Mouse (Mus musculus) kidney, embryonic 14.5 days (tissue): ENCODE data around the gene Canx. TPM values are rescaled to one million over a fixed set of nuclear protein-coding genes. Genes with fewer than 3 reads are reported as not detected.

Source experiments
- ATAC-seq: fragments of 200-750 bp; cut with Nextera tagmentation; 2 replicates; pipeline ENCODE4 v1.8.0; 2017; ENCODE audit warnings: moderate number of reproducible peaks, mild to moderate bottlenecking, moderate TSS enrichment, moderate library complexity; ENCODE audit not compliant: low FRiP score, low TSS enrichment
- H3K27ac ChIP-seq: fragments of 300-500 bp; sonication (generic); 2 replicates; pipeline ENCODE4 v1.5.1; 2014; ENCODE audit warnings: low read depth, mild to moderate bottlenecking, low read length, moderate library complexity, mixed read lengths
- H3K27me3 ChIP-seq: fragments of 300-500 bp; sonication (generic); 2 replicates; pipeline ENCODE4 v1.6.1; 2014; ENCODE audit warnings: mild to moderate bottlenecking, low read length; ENCODE audit not compliant: control insufficient read depth, insufficient read depth
- H3K36me3 ChIP-seq: fragments of 300-500 bp; sonication (generic); 2 replicates; pipeline ENCODE4 v1.6.1; 2014; ENCODE audit warnings: low read length, mixed read lengths; ENCODE audit not compliant: control insufficient read depth, insufficient read depth
- H3K4me1 ChIP-seq: fragments of 300-500 bp; sonication (generic); 2 replicates; pipeline ENCODE4 v1.6.1; 2014; ENCODE audit warnings: low read length, mixed read lengths; ENCODE audit not compliant: control insufficient read depth, insufficient read depth
- H3K4me2 ChIP-seq: fragments of 300-500 bp; sonication (generic); replicated peaks from 2 replicates; pipeline ENCODE4 v1.6.1; 2014; ENCODE audit warnings: low read depth, mild to moderate bottlenecking, low read length
- H3K4me3 ChIP-seq: fragments of 300-500 bp; sonication (generic); 2 replicates; pipeline ENCODE4 v1.5.1; 2014; ENCODE audit warnings: mild to moderate bottlenecking, low read length
- H3K9ac ChIP-seq: fragments of 300-500 bp; sonication (generic); 2 replicates; pipeline ENCODE4 v1.6.1; 2014; ENCODE audit warnings: low read depth, mild to moderate bottlenecking, low read length, moderate library complexity
- H3K9me3 ChIP-seq: fragments of 300-500 bp; sonication (generic); 2 replicates; pipeline ENCODE4 v1.6.1; 2016; ENCODE audit warnings: low read length; ENCODE audit not compliant: control insufficient read depth
- WGBS: fragments of 180-500 bp; shearing (Covaris S2); extraction: QIAGEN DNeasy Blood & Tissue Kit; methylation state at CpG from one replicate; pipeline ENCODE4 v1.1.7; 2014; 5-methylcytosine and 5-hydroxymethylcytosine counted together
- polyA plus RNA-seq: library from polyadenylated mRNA; unstranded; fragments of >200 nt; fragmentation: Nextera tagmentation; extraction: Ambion mirVana; gene quantifications from 2 replicates; pipeline ENCODE4 v1.2.1, GENCODE M21; 2014

The Canx gene
- polyA plus RNA-seq, 1 experiment from 2014 or later: 277 TPM

DNA sequence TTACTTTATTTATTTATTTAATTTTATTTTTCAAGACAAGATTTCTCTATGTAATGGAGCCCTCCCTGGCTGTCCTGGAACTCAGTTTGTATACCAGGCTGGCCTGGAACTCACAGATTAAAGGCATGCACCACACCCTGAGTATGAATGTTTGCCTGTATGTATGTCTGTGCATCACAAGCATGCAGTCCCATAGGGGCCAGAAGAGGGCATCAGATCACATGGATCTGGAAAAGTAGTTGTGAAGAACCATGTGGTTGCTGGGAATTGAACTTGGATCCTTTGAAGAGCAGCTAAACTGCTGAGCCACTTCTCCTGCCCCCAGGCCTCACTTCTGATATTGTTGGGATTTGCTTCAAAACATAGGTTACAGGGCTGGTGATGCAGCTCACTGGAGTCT is 48.4 kb downstream of the Canx start:
- H3K4me2 ChIP-seq: no peak overlapping the region
- H3K9me3 ChIP-seq: no peaks in the 10 kb centered on the region
- 0 out of 2 replicates have a peak, but pooled peaks cover 2% of the 10 kb centered on the region for H3K4me1 ChIP-seq
- no peak overlapping the region for H3K27ac ChIP-seq
- no peak overlapping the region for H3K4me3 ChIP-seq
- no peak for ATAC-seq
- no peak overlapping the region for H3K9ac ChIP-seq
- peaks cover 24% of the 10 kb centered on the region; the same call in 1 of the 2 replicates for H3K36me3 ChIP-seq
- no peaks in the 10 kb centered on the region for H3K27me3 ChIP-seq

GRCm38 (mm10) chr11:50275568-50276151 is 49.8 kb downstream of the Canx start:
- no peak overlapping the region for H3K9ac ChIP-seq
- H3K4me1 ChIP-seq: 0 out of 2 replicates have a peak, but pooled peaks cover 2% of the 10 kb centered on the region
- peaks cover 14% of the 10 kb centered on the region; the same call in 1 of the 2 replicates for H3K36me3 ChIP-seq
- H3K4me3 ChIP-seq: no peak overlapping the region
- no peak for ATAC-seq
- WGBS: 70% methylated on average over 5 of the region's 5 CpGs
- H3K27me3 ChIP-seq: no peaks in the 10 kb centered on the region
- H3K4me2 ChIP-seq: no peak overlapping the region
- H3K27ac ChIP-seq: no peak overlapping the region
- H3K9me3 ChIP-seq: no peaks in the 10 kb centered on the region

DNA sequence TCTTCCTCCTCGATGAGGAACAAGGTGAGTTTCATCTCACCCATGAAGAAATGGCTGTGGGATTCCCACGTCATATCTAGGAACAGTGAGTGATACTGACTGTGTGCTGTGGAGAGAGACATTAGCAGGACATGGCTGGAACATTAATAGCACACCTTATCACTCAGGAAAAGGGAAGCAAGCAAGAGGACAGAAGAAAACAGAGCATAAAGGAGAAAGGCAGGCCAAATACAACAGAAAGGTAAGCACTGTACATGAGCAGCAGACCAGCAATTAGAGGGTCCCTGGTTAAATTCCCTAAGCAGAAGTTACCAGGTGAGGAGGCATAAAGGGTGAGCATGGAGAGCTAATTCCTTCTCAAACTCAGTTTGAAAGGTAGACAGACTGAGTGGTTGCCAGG is 50.4 kb downstream of the Canx start:
- H3K27ac ChIP-seq: no peak overlapping the region
- peaks cover 13% of the 10 kb centered on the region; the same call in 1 of the 2 replicates for H3K36me3 ChIP-seq
- no peak overlapping the region for H3K9ac ChIP-seq
- no peak overlapping the region for H3K4me2 ChIP-seq
- H3K27me3 ChIP-seq: no peaks in the 10 kb centered on the region
- no peaks in the 10 kb centered on the region for H3K9me3 ChIP-seq
- WGBS: 79% methylated on average over 2 of the region's 2 CpGs
- no peak overlapping the region for H3K4me3 ChIP-seq
- H3K4me1 ChIP-seq: 0 out of 2 replicates have a peak, but pooled peaks cover 2% of the 10 kb centered on the region
- no peak for ATAC-seq

DNA sequence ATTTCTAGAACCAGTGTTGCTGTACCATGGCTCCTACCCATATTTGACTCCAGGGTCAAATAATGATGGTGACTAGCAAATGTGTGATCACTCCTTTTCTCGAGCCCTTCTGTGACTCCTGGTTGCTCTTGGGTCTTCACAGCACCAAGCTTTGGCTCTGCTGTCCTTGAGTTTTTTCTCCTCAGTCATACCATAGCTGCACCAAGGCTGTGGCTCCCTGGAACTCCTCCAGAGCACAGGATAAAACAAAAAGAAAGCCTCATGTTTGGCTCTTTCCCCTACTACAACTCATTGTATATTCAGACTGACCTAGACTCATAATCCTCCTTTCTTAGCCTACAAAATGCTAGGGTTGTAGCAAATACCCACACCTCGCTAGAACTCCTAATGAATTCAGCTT is 52.7 kb downstream of the Canx start:
- H3K27ac ChIP-seq: no peak overlapping the region
- no peak overlapping the region for H3K9ac ChIP-seq
- H3K4me1 ChIP-seq: 0 out of 2 replicates have a peak, but pooled peaks cover 2% of the 10 kb centered on the region
- no peak overlapping the region for H3K4me2 ChIP-seq
- no peak overlapping the region for H3K4me3 ChIP-seq
- H3K36me3 ChIP-seq: peaks cover 9% of the 10 kb centered on the region; the same call in 1 of the 2 replicates
- H3K9me3 ChIP-seq: no peaks in the 10 kb centered on the region
- no peak for ATAC-seq
- no peaks in the 10 kb centered on the region for H3K27me3 ChIP-seq
- whole genome bisulfite sequencing: 87% methylated on average over 2 of the region's 2 CpGs

GRCm38 (mm10) chr11:50269885-50270284 is 55.6 kb downstream of the Canx start:
- Histone ChIP-seq H3K4me1 (no peaks in the 10 kb centered on the region), H3K27ac (no peak overlapping the region), H3K4me3 (no peak overlapping the region), H3K9me3 (no peaks in the 10 kb centered on the region), H3K9ac (no peak overlapping the region), H3K4me2 (no peak overlapping the region), H3K27me3 (no peaks in the 10 kb centered on the region), H3K36me3 (peaks cover 25% of the 10 kb centered on the region)
- WGBS: 88% methylated on average over 1 of the region's 1 CpGs
- no peak for ATAC-seq

- Histone ChIP-seq H3K27ac (no peak overlapping the region), H3K36me3 (peaks cover 31% of the 10 kb centered on the region), H3K4me3 (no peak overlapping the region), H3K9me3 (no peaks in the 10 kb centered on the region), H3K9ac (no peak overlapping the region), H3K27me3 (no peaks in the 10 kb centered on the region), H3K4me2 (no peak overlapping the region), H3K4me1 (no peaks in the 10 kb centered on the region)
- WGBS: 84% methylated on average over 2 of the region's 2 CpGs
- no peak for ATAC-seq
Observed at GRCm38 (mm10) chr11:50269163-50269562, 56.3 kb downstream of the Canx start.

- Histone ChIP-seq H3K36me3 (peaks cover 43% of the 10 kb centered on the region), H3K4me1 (no peaks in the 10 kb centered on the region), H3K4me2 (no peak overlapping the region), H3K9me3 (no peaks in the 10 kb centered on the region), H3K4me3 (no peak overlapping the region), H3K27me3 (no peaks in the 10 kb centered on the region), H3K9ac (no peak overlapping the region), H3K27ac (no peak overlapping the region)
- 90% methylated on average over 3 of the region's 3 CpGs for WGBS
- ATAC-seq: no peak
Observed at GRCm38 (mm10) chr11:50266997-50267396, 58.5 kb downstream of the Canx start.

- Histone ChIP-seq H3K27ac (no peak overlapping the region), H3K9me3 (no peaks in the 10 kb centered on the region), H3K36me3 (peaks cover 54% of the 10 kb centered on the region), H3K4me3 (no peak overlapping the region), H3K4me1 (no peaks in the 10 kb centered on the region), H3K9ac (no peak overlapping the region), H3K27me3 (no peaks in the 10 kb centered on the region), H3K4me2 (no peak overlapping the region)
- no peak for ATAC-seq
- WGBS: 89% methylated on average over 8 of the region's 8 CpGs
Observed at GRCm38 (mm10) chr11:50265931-50266330, 59.5 kb downstream of the Canx start.

DNA sequence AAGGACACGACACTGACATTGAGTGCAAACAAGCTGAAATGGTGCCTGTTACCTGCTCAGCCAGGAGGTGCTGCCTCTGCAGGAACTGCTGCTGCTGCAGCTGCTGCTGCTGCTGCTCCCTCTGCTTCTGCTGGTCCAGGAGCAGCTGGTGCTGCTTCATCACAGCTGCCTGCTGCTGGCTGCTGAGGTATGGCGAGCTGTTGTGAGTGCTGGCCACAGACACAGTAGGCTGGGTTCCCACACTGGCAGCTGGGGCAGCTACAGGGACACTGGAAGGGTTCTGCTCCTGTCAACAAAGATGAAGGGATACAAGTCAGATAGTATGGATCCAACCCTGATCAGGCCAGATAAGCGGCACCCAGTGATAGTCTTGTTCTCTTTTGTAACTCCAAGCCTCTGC is 62.3 kb downstream of the Canx start:
- no peaks in the 10 kb centered on the region for H3K9me3 ChIP-seq
- no peak overlapping the region for H3K4me2 ChIP-seq
- H3K9ac ChIP-seq: no peak overlapping the region
- H3K27ac ChIP-seq: no peak overlapping the region
- 89% methylated on average over 3 of the region's 3 CpGs for WGBS
- no peaks in the 10 kb centered on the region for H3K4me1 ChIP-seq
- no peak overlapping the region for H3K4me3 ChIP-seq
- no peak for ATAC-seq
- peaks cover 80% of the 10 kb centered on the region for H3K36me3 ChIP-seq
- no peaks in the 10 kb centered on the region for H3K27me3 ChIP-seq
